Mouse (Mus musculus) embryonic facial prominence, embryonic 15.5 days (tissue): ENCODE measurements around the gene Actn4. TPM values are rescaled to one million over a fixed set of nuclear protein-coding genes. Genes with fewer than 3 reads are reported as not detected.
"Not testable (repeated sequence)": the region's sequence is repeated elsewhere in the genome, so short reads cannot be mapped to it uniquely, and the experiment has no call there.

Source experiments
- ATAC-seq: fragments of 200-750 bp; cut with Nextera tagmentation; 2 replicates; pipeline ENCODE4 v1.8.0; 2017; ENCODE audit warnings: low read depth, moderate TSS enrichment; ENCODE audit not compliant: insufficient number of reproducible peaks, low FRiP score, low TSS enrichment
- H3K27ac ChIP-seq: fragments of 300-500 bp; sonication (generic); replicated peaks from 2 replicates; pipeline ENCODE4 v1.5.1; 2015; ENCODE audit warnings: mild to moderate bottlenecking, inconsistent platforms
- H3K27me3 ChIP-seq: fragments of 300-500 bp; sonication (generic); 2 replicates; pipeline ENCODE4 v1.6.1; 2015; ENCODE audit warnings: inconsistent platforms
- H3K36me3 ChIP-seq: fragments of 300-500 bp; sonication (generic); 2 replicates; pipeline ENCODE4 v1.6.1; 2015; ENCODE audit warnings: mild to moderate bottlenecking, inconsistent platforms
- H3K4me1 ChIP-seq: fragments of 300-500 bp; sonication (generic); 2 replicates; pipeline ENCODE4 v1.6.1; 2015; ENCODE audit warnings: inconsistent platforms
- H3K4me2 ChIP-seq: fragments of 300-500 bp; sonication (generic); replicated peaks from 2 replicates; pipeline ENCODE4 v1.6.1; 2015; ENCODE audit warnings: mild to moderate bottlenecking, inconsistent platforms
- H3K4me3 ChIP-seq: fragments of 300-500 bp; sonication (generic); replicated peaks from 2 replicates; pipeline ENCODE4 v1.5.1; 2015; ENCODE audit warnings: mild to moderate bottlenecking, inconsistent platforms
- H3K9ac ChIP-seq: fragments of 300-500 bp; sonication (generic); 2 replicates; pipeline ENCODE4 v1.6.1; 2015; ENCODE audit warnings: inconsistent platforms
- H3K9me3 ChIP-seq: fragments of 300-500 bp; sonication (generic); replicated peaks from 2 replicates; pipeline ENCODE4 v1.6.1; 2016; ENCODE audit warnings: inconsistent platforms
- WGBS: fragments of 180-500 bp; shearing (Covaris S2); methylation state at CpG from one replicate; pipeline ENCODE4 v1.1.7; 2015; 5-methylcytosine and 5-hydroxymethylcytosine counted together
- polyA plus RNA-seq: library from polyadenylated mRNA; unstranded; fragments of >200 nt; fragmentation: Nextera tagmentation; extraction: Ambion mirVana; gene quantifications from 2 replicates; pipeline ENCODE4 v1.2.1, GENCODE M21; 2015

Actn4 gene
- polyA plus RNA-seq, 1 experiment from 2014 or later: 321 TPM

- Histone ChIP-seq H3K27me3 (no peaks in the 10 kb centered on the region), H3K9me3 (no peaks in the 10 kb centered on the region), H3K27ac (peak overlapping the region; percentile 76; the same call in 1 of the 2 replicates), H3K4me1 (peaks cover 21% of the 10 kb centered on the region; the same call in 1 of the 2 replicates), H3K9ac (no peak overlapping the region), H3K36me3 (peaks cover 38% of the 10 kb centered on the region), H3K4me3 (no peak overlapping the region), H3K4me2 (no peak overlapping the region)
- ATAC-seq: peak; percentile 19; the same call in 1 of the 2 replicates
- WGBS: 65% methylated on average over 12 of the region's 12 CpGs
These were observed 7.7 kb upstream of the Actn4 start for GRCm38 (mm10) chr7:28969672-28970394.

DNA sequence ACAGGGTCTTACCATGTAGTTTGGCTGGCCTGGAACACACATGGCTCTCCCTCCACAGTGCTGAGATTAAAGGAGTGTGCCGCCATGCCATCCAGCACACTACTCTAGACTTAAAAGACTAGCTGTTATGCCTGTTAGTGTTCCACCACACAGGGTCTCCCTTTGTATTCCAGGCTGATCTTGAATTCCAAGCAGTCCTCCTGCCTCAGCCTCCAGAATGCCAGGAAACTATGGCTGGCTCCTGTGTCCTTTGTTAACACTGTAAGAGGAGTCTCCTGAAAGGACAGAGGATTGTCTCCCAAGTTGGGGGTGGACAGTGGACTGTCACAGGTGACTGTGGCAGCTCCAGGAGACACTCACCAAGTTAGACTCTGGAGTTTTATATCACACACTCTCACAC, 7.1 kb upstream of the Actn4 start:
- H3K9me3 ChIP-seq: no peaks in the 10 kb centered on the region
- no peak overlapping the region for H3K4me2 ChIP-seq
- no peak overlapping the region for H3K4me3 ChIP-seq
- no peak overlapping the region for H3K9ac ChIP-seq
- peaks cover 21% of the 10 kb centered on the region; the same call in 1 of the 2 replicates for H3K4me1 ChIP-seq
- WGBS: 74% methylated on average over 1 of the region's 1 CpGs
- H3K36me3 ChIP-seq: peaks cover 33% of the 10 kb centered on the region
- 0 out of 2 replicates have a peak overlapping the region, but pooled peaks have one; percentile 76 for H3K27ac ChIP-seq
- ATAC-seq: no peak
- no peaks in the 10 kb centered on the region for H3K27me3 ChIP-seq

GRCm38 (mm10) chr7:28968120-28968519, 6.0 kb upstream of the Actn4 start:
- H3K4me3 ChIP-seq: not testable (repeated sequence)
- 92% methylated on average over 8 of the region's 8 CpGs for WGBS
- H3K36me3 ChIP-seq: peaks cover 21% of the 10 kb centered on the region

DNA sequence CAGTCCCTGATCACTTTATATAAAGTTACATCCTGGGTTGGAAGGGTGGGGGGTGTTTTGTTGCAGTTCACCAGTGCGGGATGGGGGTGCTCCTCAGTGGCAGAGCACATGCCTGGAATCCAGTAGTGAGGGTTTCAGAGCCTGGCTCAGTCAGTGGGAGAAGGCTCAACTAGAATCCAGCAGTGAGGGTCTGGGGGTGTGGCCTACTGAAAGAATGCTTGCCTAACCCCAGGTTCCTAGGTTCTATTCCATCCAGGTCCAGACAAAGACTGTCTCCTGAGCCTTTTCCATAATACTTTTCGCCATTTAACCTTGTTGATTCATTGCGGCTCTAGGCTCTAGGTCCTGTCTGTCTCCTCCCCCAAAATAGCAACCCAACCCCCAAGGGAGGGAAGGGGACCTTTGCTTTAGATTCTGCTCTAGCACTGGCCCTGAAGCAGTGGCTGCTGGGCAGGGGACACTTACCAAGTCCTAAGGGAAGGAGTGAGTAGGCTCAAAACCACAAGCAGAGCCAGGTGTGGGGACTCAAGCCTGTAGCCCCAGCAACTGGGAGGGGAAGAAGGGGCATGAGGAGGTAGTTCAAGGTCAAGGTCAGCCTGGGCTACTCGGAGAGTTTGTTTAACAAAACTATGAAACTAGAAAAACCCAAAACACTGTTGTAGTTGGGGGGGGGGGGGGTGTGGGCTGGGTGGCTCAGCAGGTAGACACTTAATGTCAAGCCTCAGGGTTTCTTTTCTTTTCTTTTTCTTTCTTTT, 4.8 kb upstream of the Actn4 start:
- Histone ChIP-seq H3K36me3 (peaks cover 20% of the 10 kb centered on the region), H3K4me1 (peaks cover 12% of the 10 kb centered on the region; the same call in 1 of the 2 replicates), H3K4me3 (no peak overlapping the region), H3K9ac (no peak overlapping the region), H3K27ac (0 out of 2 replicates have a peak overlapping the region, but pooled peaks have one; percentile 4), H3K27me3 (no peaks in the 10 kb centered on the region), H3K9me3 (no peaks in the 10 kb centered on the region), H3K4me2 (no peak overlapping the region)
- 66% methylated on average over 4 of the region's 4 CpGs for WGBS
- no peak for ATAC-seq

More at GRCm38 (mm10) chr7:28968120-28968519, 6.0 kb upstream of the Actn4 start:
- not testable (repeated sequence) for H3K4me2 ChIP-seq, H3K27me3 ChIP-seq, H3K27ac ChIP-seq, H3K9ac ChIP-seq, ATAC-seq, H3K9me3 ChIP-seq
- peaks cover 20% of the 10 kb centered on the region; the same call in 1 of the 2 replicates for H3K4me1 ChIP-seq

DNA sequence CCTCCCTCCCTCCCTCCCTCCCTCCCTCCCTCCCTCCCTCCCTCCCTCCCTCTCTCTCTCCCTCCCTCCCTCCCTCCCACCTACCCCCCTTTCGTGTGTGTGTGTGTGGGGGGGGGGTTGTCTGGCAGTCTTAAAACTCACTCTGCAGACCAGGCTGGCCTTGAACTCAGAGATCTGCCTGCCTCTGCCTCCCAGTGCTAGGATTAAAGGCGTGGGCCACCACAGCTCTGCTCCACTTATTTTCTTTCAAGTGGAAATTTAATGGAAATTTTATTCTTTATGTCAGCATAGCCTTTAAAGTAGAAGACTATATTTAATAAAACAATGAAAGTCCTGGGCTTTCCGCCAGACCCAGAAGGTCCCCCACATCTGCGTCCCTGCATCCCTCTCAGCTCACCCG, 4.0 kb upstream of the Actn4 start:
- no peak overlapping the region for H3K9ac ChIP-seq
- no peak overlapping the region for H3K4me2 ChIP-seq
- H3K27me3 ChIP-seq: no peaks in the 10 kb centered on the region
- peaks cover 13% of the 10 kb centered on the region for H3K36me3 ChIP-seq
- H3K4me3 ChIP-seq: no peak overlapping the region
- H3K9me3 ChIP-seq: no peaks in the 10 kb centered on the region
- 0 out of 2 replicates have a peak, but pooled peaks cover 7% of the 10 kb centered on the region for H3K4me1 ChIP-seq
- 61% methylated on average over 4 of the region's 5 CpGs for WGBS
- no peak for ATAC-seq
- no peak overlapping the region for H3K27ac ChIP-seq

- no peak overlapping the region for H3K9ac ChIP-seq
- no peaks in the 10 kb centered on the region for H3K9me3 ChIP-seq
- ATAC-seq: no peak
- peaks cover 13% of the 10 kb centered on the region for H3K4me1 ChIP-seq
- 69% methylated on average over 5 of the region's 5 CpGs for WGBS
- no peak overlapping the region for H3K27ac ChIP-seq
- H3K36me3 ChIP-seq: peaks cover 7% of the 10 kb centered on the region
- no peak overlapping the region for H3K4me3 ChIP-seq
- no peak overlapping the region for H3K4me2 ChIP-seq
- no peaks in the 10 kb centered on the region for H3K27me3 ChIP-seq
These were observed 3.3 kb upstream of the Actn4 start for GRCm38 (mm10) chr7:28965346-28965840.

GRCm38 (mm10) chr7:28963399-28963923, 1.3 kb upstream of the Actn4 start:
- Histone ChIP-seq H3K27me3 (no peaks in the 10 kb centered on the region), H3K27ac (0 out of 2 replicates have a peak overlapping the region, but pooled peaks have one; percentile 80), H3K9me3 (no peaks in the 10 kb centered on the region), H3K4me3 (no peak overlapping the region), H3K4me2 (no peak overlapping the region), H3K4me1 (peaks cover 27% of the 10 kb centered on the region), H3K36me3 (no peaks in the 10 kb centered on the region), H3K9ac (no peak overlapping the region)
- WGBS: 77% methylated on average over 3 of the region's 3 CpGs
- no peak for ATAC-seq

GRCm38 (mm10) chr7:28961584-28961926, 585 bp downstream of the Actn4 start:
- no peak for ATAC-seq
- peak overlapping the region; percentile 80 for H3K4me2 ChIP-seq
- peak overlapping the region; percentile 87 for H3K4me3 ChIP-seq
- H3K27ac ChIP-seq: peak overlapping the region; percentile 80
- H3K4me1 ChIP-seq: peaks cover 40% of the 10 kb centered on the region
- no peaks in the 10 kb centered on the region for H3K36me3 ChIP-seq
- H3K27me3 ChIP-seq: no peaks in the 10 kb centered on the region
- peak overlapping the region; percentile 94 for H3K9ac ChIP-seq
- no peaks in the 10 kb centered on the region for H3K9me3 ChIP-seq
- 1% methylated on average over 7 of the region's 7 CpGs for WGBS

GRCm38 (mm10) chr7:28960354-28961046, 1.6 kb downstream of the Actn4 start:
- ATAC-seq: no peak
- Histone ChIP-seq H3K27ac (peak overlapping the region; percentile 80), H3K9ac (peak overlapping the region; percentile 94), H3K27me3 (no peaks in the 10 kb centered on the region), H3K4me1 (peaks cover 51% of the 10 kb centered on the region), H3K36me3 (0 out of 2 replicates have a peak, but pooled peaks cover 2% of the 10 kb centered on the region), H3K4me3 (peak overlapping the region; percentile 87), H3K9me3 (no peaks in the 10 kb centered on the region), H3K4me2 (peak overlapping the region; percentile 80)
- WGBS: 11% methylated on average over 9 of the region's 9 CpGs

- Histone ChIP-seq H3K27me3 (no peaks in the 10 kb centered on the region), H3K4me3 (peak overlapping the region; percentile 87), H3K4me2 (peak overlapping the region; percentile 80), H3K4me1 (peaks cover 60% of the 10 kb centered on the region), H3K36me3 (0 out of 2 replicates have a peak, but pooled peaks cover 6% of the 10 kb centered on the region), H3K9ac (peak overlapping the region; percentile 94), H3K27ac (peak overlapping the region; percentile 80; the same call in 1 of the 2 replicates), H3K9me3 (no peaks in the 10 kb centered on the region)
- WGBS: 33% methylated on average over 6 of the region's 6 CpGs
- no peak for ATAC-seq
These were observed 2.6 kb downstream of the Actn4 start for GRCm38 (mm10) chr7:28959505-28960045.
